Mouse (Mus musculus): ENCODE results near the gene Epor.

Epor gene

DNA sequence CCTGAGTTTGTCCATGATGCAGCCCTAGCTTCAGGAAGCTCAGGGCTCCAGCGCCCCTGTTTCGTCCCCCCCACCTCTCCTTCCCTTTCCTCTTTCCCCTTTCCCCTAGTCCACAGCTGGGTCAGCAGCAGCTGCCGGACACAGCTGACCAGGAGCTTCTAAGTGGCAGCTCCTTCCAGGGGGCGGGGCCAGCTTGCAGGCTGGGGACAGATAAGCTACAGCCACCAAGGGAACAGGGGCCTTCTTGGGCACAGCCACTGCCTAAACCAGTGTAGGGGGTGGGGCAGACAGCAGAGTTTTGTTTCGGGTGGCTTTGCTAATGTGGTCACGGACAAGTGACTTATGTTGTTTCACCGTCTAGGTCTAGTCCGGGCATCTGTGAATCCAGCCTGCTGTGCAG, at the start of gene Epor:
TSS of gene Epor (minus strand) at position 90 of the 400 bp plus-strand sequence.
- DNase-seq = no peak

- DNase-seq = no peak
Observed at GRCm38 (mm10) chr9:22012731-22013130, 49.4 kb upstream of the Epor start.

DNA sequence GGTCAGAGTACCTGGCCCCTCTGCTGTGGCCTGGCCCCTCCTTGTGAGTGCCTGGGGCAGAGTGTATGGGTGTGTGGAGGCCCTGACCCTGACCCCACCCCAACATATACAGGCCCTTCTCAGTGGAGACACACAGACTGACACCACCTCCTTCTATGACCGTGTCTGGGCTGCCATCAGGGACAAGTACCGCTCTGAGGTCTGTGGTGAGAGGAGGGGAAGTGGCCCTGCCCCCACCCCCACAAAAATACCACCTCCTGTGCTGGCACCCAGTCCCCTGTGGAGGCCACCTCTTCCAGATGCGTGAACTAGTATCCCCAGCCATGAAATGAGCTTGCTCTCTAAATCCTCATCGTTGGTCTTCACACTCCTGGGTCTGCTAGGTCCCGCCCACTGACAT, 47.7 kb upstream of the Epor start:
- no peak for DNase-seq

DNA sequence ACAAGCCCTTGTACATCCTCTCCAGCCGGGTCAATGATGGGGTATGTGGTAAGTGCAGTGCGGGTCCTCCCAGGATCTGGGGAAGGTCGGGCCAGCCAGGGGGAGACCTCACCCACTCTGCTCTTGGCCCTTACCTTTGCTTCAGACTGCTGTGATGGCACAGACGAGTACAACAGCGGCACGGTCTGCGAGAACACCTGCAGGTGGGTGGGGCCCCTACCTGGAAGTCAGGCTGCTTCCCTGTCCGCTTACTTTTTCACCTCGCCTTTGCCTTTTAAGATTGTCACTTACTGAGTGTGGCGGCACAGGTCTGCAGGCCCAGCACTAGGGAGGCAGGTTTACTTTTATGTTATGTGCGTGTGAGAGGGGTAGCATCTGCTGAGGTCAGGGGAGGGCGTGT, 41.2 kb upstream of the Epor start:
- no peak for DNase-seq

GRCm38 (mm10) chr9:22003163-22003554, 39.9 kb upstream of the Epor start:
- DNase-seq = peak; percentile 65

GRCm38 (mm10) chr9:22002194-22003162, 39.2 kb upstream of the Epor start, which contains the start of the genes Ccdc151 and Prkcsh:
Gene Ccdc151, minus strand, starts transcription at chr9:22002634.
Gene Prkcsh, plus strand, starts transcription at chr9:22002806.
- DNase-seq = peak; percentile 98

GRCm38 (mm10) chr9:22001633-22002032, 38.3 kb upstream of the Epor start:
- no peak for DNase-seq

DNA sequence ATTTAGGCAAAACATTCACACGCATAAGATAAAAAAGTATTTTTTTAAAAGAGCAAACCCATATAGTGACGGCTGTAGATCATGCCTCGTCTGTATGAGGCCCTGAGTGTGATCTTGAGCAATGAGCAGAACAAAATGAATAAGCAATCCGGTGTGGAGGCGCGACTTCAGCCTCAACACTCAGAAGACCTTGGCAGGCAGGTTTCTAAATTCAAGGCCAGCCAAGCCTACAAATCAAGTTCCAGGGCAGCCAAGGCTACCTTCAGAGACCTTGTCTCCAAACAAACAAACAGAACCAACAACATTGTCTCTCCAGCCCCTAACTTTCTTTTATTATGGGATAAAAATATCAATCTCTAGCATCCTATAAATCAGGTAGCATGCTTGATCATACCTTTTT, 37.0 kb upstream of the Epor start:
- DNase-seq = no peak

DNA sequence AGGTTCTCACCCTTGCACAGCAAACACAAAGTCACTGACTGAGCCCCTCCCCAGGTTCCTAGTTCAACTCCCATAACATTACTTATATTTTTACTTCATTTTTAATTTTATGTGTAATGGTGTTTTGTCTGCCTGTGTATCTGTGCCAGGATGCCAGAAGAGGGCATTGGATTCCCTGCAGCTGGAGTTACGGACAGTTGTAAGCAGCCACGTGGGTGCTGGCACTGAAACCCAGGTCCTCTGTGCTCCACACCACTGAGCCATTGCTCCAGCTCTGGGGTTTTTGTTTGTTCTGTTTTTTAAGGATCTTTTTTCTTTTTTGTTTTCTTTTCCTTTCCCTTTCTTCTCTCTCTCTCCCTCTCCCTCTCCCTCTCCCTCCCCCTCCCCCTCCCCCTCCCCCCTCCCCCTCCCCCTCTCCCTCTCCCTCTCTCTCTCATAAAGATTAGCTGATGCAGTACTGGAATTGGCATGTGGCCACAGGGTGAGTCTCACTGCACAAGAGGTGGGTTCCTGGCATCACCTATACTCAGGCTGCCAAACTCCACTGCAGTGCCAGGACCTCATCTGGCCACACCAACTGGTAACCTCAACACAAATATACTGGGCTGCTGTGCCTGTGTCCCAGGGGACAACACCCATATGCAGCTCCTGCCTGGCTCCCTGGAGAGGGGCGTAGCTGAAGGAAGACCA, 33.0 kb upstream of the Epor start:
- no peak for DNase-seq

DNA sequence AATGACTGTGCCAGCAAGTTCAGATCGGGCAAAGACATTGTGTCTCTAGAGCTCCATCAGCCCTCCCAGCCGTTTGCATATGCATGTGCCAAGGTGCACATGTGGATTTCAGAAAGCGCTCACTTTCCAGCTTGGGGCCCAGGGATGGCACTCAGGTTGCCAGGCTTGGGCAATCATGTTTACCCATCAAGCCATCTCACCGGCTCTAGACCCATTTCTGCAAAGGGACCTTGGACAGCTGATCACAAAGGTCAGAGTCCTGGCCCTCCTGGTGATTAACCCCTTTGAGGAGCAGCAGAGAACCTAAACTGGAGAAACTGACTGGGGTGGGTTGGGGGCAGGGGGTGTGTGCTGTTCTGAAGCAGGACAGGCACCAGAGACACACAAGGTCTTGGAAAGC, 28.9 kb upstream of the Epor start:
- DNase-seq = no peak

GRCm38 (mm10) chr9:21989230-21990110, 26.2 kb upstream of the Epor start, which contains the start of gene Rgl3:
Gene Rgl3, minus strand, starts transcription at chr9:21989446.
- DNase-seq = peak; percentile 57

DNA sequence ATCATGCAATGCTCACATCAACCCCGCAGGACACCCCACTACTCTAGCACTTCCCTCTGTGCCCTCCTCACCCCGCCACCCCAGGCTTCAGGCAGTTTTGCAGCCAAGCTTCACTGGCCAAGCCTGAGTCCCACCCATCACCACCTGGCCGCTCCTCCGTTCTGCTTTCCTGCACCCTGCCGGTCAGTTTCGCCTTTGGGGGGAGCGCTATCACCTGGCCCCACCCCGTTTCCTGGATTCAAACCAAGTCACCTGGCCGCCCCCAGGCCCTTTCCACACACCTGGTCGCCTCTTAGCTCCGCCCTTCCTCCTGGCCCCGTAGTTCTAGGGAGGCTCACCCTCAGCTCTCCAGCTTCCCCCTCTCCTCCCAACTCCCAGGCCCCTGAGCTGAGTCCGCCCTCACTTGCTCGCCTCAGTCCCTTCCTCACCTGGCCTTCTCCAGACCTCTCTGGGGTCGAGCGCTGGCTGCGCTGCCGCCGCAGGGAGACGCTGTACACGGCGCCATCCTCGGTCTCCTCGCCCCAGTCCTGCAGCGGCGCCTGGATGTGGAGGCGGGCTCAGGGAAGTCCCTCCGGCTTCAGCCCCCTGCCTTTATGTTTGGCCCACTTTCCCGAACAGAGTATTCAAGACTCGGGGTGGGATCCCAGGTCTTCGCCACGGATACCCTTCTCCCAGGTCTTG, 25.3 kb upstream of the Epor start:
- DNase-seq = peak; percentile 32

DNA sequence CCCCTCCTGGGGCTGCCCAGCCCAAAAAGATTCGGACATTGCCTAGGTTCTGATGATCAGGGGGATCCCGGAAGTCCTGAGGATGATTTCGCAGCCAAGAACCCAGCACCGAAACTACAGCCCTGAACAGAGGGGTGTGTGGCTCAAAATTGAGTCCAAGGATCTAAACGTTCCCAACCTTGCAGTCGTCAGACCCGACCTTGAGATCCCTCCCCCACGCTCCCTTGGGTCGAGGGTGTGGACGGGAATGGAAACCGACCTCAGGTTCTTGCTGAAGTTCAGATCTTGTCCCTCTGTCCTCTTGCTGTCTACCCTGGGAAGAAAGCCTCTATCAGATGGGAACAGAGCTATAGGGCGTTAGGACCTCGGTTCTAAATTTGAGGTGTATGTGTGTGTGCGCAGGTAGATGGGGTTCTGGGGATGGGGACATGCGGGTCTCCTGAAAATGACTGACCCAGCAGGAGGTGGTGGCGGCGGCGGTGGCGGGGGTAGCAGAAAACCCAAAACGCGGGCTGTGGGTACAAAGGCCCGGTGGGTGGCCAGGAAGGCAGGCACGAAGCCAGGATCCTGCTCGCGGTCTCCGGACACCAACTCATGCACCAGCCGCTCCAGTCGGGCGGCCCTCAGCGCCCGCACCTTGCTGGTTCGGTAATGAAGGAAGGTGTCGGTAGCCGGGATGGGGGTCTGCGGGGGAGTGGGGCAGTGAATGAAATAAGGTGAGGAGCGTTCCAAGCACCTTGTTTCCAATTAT, 24.5 kb upstream of the Epor start:
- DNase-seq = no peak

DNA sequence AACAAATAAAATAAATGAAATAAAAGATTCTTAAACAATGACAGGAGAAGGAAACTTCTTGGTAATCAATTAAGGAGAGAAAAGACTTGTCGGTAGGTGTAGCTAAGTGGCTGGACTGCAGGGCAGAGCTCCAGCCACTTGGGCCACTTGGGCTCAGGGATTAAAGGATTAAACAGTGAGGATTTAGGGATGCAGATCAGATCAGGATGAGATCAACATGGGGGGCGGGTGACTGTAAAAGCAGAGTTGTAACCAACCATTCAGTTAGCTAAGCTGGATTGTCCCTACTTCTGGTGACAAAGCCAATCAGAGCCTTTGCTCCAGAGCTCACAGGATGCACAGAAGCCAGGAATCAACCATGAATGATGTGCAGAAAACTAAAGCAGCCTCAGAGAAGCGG, 20.6 kb upstream of the Epor start:
- DNase-seq = no peak

DNA sequence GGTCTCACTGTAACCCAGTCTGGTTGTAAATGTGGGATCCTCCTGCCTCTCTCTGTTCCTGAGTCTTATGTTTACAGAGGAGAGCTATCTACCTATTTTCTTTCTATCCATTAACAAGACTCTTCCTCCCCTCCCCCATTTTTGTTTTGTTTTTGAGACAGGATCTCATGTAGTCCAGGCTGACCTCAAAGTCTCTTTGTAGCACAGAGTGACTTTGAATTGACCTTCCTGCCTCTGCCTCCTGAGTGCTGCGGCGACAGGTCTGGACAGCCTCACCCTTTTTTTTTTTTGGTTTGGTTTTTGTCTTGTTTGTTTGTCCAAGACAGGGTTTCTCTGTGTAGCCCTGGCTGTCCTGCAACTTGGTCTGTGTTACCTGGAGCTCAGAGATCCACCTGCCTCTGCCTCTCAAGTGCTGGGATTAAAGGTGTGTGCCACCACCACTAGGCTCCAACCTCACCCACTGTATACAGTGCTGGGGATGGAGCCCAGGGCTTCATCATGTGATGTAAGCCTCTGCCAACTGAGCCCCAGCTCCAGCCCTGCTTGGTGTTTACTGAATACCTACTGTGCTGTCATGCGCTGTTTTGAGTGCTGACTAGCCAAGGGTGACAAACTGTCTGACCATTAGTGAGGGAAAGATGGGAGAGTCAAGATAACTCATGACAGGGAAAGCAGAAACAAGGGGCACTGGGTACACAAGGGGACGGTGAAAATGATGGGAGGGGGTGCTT, 15.3 kb upstream of the Epor start:
- no peak for DNase-seq

- DNase-seq = peak; percentile 81
Observed at GRCm38 (mm10) chr9:21977972-21978371, 14.7 kb upstream of the Epor start.

GRCm38 (mm10) chr9:21977331-21977730, 14.0 kb upstream of the Epor start:
- DNase-seq = no peak

DNA sequence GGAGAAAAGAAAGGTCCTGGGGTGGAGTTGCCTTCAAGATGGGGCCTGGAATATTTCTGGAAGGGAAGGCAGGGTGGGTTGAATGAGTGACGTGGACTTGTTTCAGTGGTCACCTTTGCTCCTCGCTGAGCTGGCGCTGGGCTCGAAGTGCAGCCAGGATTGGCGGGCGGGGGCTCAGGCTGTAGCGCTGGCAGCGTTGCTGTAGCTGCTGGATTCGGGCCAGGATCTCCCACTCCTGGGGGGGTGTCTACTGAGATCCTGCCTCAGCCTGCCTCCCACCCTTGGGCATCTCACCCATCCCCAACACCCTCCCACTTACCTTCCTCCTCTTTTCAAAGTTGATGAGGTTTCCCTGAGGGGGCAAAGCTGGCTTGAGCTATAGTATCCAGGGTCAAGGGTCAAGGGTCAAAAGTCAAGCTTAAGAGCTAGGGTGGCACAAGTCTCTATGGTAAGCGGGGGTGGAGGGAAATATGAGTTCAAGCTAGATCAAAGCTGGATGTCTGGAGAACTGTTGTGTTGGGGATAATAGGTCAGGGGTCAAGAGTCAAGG, 13.4 kb upstream of the Epor start:
- DNase-seq = no peak

DNA sequence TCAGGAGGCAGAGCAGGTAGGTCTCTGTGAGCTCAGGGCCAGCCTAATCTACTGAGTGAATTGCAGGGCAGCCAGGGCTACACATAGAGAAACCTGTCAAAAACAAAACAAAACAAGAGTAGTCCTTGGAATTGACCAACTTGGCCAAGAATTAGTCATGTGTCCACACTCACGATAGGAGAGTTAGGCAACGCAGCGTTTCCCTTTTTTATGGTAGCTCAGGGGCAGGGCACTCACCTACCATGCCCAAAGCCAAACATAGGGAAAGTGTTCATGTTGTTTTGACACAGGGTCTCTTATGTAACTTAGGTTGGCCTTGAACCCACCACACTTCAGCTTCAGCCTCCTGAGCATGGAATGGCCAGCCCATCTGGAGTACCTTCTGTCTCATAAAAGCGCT, 6.0 kb upstream of the Epor start:
- DNase-seq = no peak

GRCm38 (mm10) chr9:21968883-21969282, 5.6 kb upstream of the Epor start:
- no peak for DNase-seq

Measured in thymus, postnatal 4 days (tissue).